Mouse (Mus musculus) limb, embryonic 10.5 days (tissue): ENCODE results near the gene Ccpg1os. TPM values are rescaled to one million over a fixed set of nuclear protein-coding genes. Genes with fewer than 3 reads are reported as not detected.

Experiments
- DNase-seq: peaks from one replicate; pipeline ENCODE4 v3.0.0-alpha.2; 2017; ENCODE audit warnings: low spot score
- H3K27ac ChIP-seq: fragments of 300-500 bp; sonication (generic); 2 replicates; pipeline ENCODE4 v1.5.1; 2016; ENCODE audit warnings: mild to moderate bottlenecking
- H3K27me3 ChIP-seq: fragments of 300-500 bp; sonication (generic); 2 replicates; pipeline ENCODE4 v1.6.1; 2016; ENCODE audit warnings: low read depth, mild to moderate bottlenecking; ENCODE audit not compliant: poor library complexity, severe bottlenecking
- H3K36me3 ChIP-seq: fragments of 300-500 bp; sonication (generic); 2 replicates; pipeline ENCODE4 v1.6.1; 2016; ENCODE audit warnings: mild to moderate bottlenecking, moderate library complexity
- H3K4me1 ChIP-seq: fragments of 300-500 bp; sonication (generic); 2 replicates; pipeline ENCODE4 v1.6.1; 2016
- H3K4me3 ChIP-seq: fragments of 300-500 bp; sonication (generic); 2 replicates; pipeline ENCODE4 v1.5.1; 2016; ENCODE audit warnings: mild to moderate bottlenecking, moderate library complexity
- H3K9me3 ChIP-seq: fragments of 300-500 bp; sonication (generic); replicated peaks from 2 replicates; pipeline ENCODE4 v1.6.1; 2016; ENCODE audit warnings: mild to moderate bottlenecking
- WGBS: fragments of 180-500 bp; shearing (Covaris S2); methylation state at CpG from one replicate; pipeline ENCODE4 v1.1.7; 2016; 5-methylcytosine and 5-hydroxymethylcytosine counted together
- polyA plus RNA-seq: library from polyadenylated mRNA; unstranded; fragments of >200 nt; fragmentation: Nextera tagmentation; extraction: Ambion mirVana; gene quantifications from 2 replicates; pipeline ENCODE4 v1.2.1, GENCODE M21; 2016

Ccpg1os gene
- polyA plus RNA-seq = 12.9 and 13.3 TPM in 2 replicates

GRCm38 (mm10) chr9:72985250-72986220 lies at the start of gene Ccpg1os, which contains the start of gene Ccpg1:
Ccpg1os (minus strand) TSS chr9:72985382.
Ccpg1 (plus strand) TSS chr9:72985429.
- peak within 1 kb of the TSS; percentile 67 for H3K4me3 ChIP-seq
- WGBS = under 1% methylated on average over 88 of the region's 88 CpGs
- no peaks in the 10 kb centered on the region for H3K9me3 ChIP-seq
- peak; percentile 98 for DNase-seq
- peaks cover 6% of the 10 kb centered on the region; the same call in 1 of the 2 replicates for H3K27me3 ChIP-seq
- H3K4me1 ChIP-seq = peaks cover 15% of the 10 kb centered on the region
- no peaks in the 10 kb centered on the region for H3K36me3 ChIP-seq
- H3K27ac ChIP-seq = peak within 1 kb of the TSS; percentile 74

GRCm38 (mm10) chr9:73033406-73033805 lies 48.2 kb upstream of the Ccpg1os start:
- Histone ChIP-seq H3K9me3 (no peaks in the 10 kb centered on the region), H3K27ac (no peak overlapping the region), H3K4me1 (peaks cover under 1% of the 10 kb centered on the region; the same call in 1 of the 2 replicates), H3K27me3 (no peaks in the 10 kb centered on the region), H3K4me3 (no peak overlapping the region), H3K36me3 (peaks cover 55% of the 10 kb centered on the region)
- DNase-seq = no peak
- 90% methylated on average over 1 of the region's 1 CpGs for WGBS

- WGBS = 78% methylated on average over 4 of the region's 4 CpGs
- no peak overlapping the region for H3K27ac ChIP-seq
- H3K9me3 ChIP-seq = no peaks in the 10 kb centered on the region
- H3K27me3 ChIP-seq = no peaks in the 10 kb centered on the region
- H3K36me3 ChIP-seq = peaks cover 55% of the 10 kb centered on the region
- peaks cover 2% of the 10 kb centered on the region for H3K4me1 ChIP-seq
- no peak for DNase-seq
- no peak overlapping the region for H3K4me3 ChIP-seq
These were observed 46.2 kb upstream of the Ccpg1os start for GRCm38 (mm10) chr9:73031421-73031820.

GRCm38 (mm10) chr9:73030443-73030842 lies 45.3 kb upstream of the Ccpg1os start:
- Histone ChIP-seq H3K36me3 (peaks cover 52% of the 10 kb centered on the region), H3K9me3 (no peaks in the 10 kb centered on the region), H3K27ac (no peak overlapping the region), H3K4me1 (peaks cover 12% of the 10 kb centered on the region), H3K27me3 (no peaks in the 10 kb centered on the region), H3K4me3 (no peak overlapping the region)
- 86% methylated on average over 1 of the region's 1 CpGs for WGBS
- no peak for DNase-seq

GRCm38 (mm10) chr9:73025818-73026636 lies 40.8 kb upstream of the Ccpg1os start:
- peak overlapping the region; percentile 34; the same call in 1 of the 2 replicates for H3K4me3 ChIP-seq
- H3K9me3 ChIP-seq = no peaks in the 10 kb centered on the region
- peak overlapping the region; percentile 76 for H3K27ac ChIP-seq
- peaks cover 32% of the 10 kb centered on the region for H3K36me3 ChIP-seq
- no peaks in the 10 kb centered on the region for H3K27me3 ChIP-seq
- peak; percentile 63 for DNase-seq
- H3K4me1 ChIP-seq = peaks cover 12% of the 10 kb centered on the region
- WGBS = 18% methylated on average over 16 of the region's 17 CpGs

- no peak overlapping the region for H3K27ac ChIP-seq
- H3K27me3 ChIP-seq = no peaks in the 10 kb centered on the region
- DNase-seq = no peak
- H3K36me3 ChIP-seq = peaks cover 65% of the 10 kb centered on the region
- no peak overlapping the region for H3K4me3 ChIP-seq
- peaks cover 2% of the 10 kb centered on the region; the same call in 1 of the 2 replicates for H3K4me1 ChIP-seq
- WGBS = 91% methylated on average over 5 of the region's 5 CpGs
- H3K9me3 ChIP-seq = no peaks in the 10 kb centered on the region
These were observed 35.5 kb upstream of the Ccpg1os start for GRCm38 (mm10) chr9:73020566-73021097.

- WGBS = 92% methylated on average over 10 of the region's 10 CpGs
- peaks cover 73% of the 10 kb centered on the region for H3K36me3 ChIP-seq
- DNase-seq = no peak
- no peaks in the 10 kb centered on the region for H3K9me3 ChIP-seq
- no peak overlapping the region for H3K27ac ChIP-seq
- no peak overlapping the region for H3K4me3 ChIP-seq
- no peaks in the 10 kb centered on the region for H3K4me1 ChIP-seq
- no peaks in the 10 kb centered on the region for H3K27me3 ChIP-seq
These were observed 34.7 kb upstream of the Ccpg1os start for GRCm38 (mm10) chr9:73019841-73020240.

- no peak for DNase-seq
- WGBS = 76% methylated on average over 13 of the region's 13 CpGs
- Histone ChIP-seq H3K4me1 (no peaks in the 10 kb centered on the region), H3K4me3 (no peak overlapping the region), H3K27ac (no peak overlapping the region), H3K36me3 (peaks cover 61% of the 10 kb centered on the region), H3K27me3 (no peaks in the 10 kb centered on the region), H3K9me3 (no peaks in the 10 kb centered on the region)
These were observed 29.5 kb upstream of the Ccpg1os start for GRCm38 (mm10) chr9:73014724-73015123.

- H3K27me3 ChIP-seq = no peaks in the 10 kb centered on the region
- DNase-seq = no peak
- 87% methylated on average over 4 of the region's 4 CpGs for WGBS
- no peaks in the 10 kb centered on the region for H3K4me1 ChIP-seq
- no peak overlapping the region for H3K4me3 ChIP-seq
- H3K27ac ChIP-seq = no peak overlapping the region
- H3K9me3 ChIP-seq = no peaks in the 10 kb centered on the region
- peaks cover 41% of the 10 kb centered on the region for H3K36me3 ChIP-seq
These were observed 27.4 kb upstream of the Ccpg1os start for GRCm38 (mm10) chr9:73012629-73013028.

GRCm38 (mm10) chr9:73008384-73008783 lies 23.2 kb upstream of the Ccpg1os start:
- Histone ChIP-seq H3K4me3 (no peak overlapping the region), H3K27me3 (no peaks in the 10 kb centered on the region), H3K9me3 (no peaks in the 10 kb centered on the region), H3K27ac (no peak overlapping the region), H3K4me1 (no peaks in the 10 kb centered on the region), H3K36me3 (0 out of 2 replicates have a peak, but pooled peaks cover 2% of the 10 kb centered on the region)
- 74% methylated on average over 3 of the region's 3 CpGs for WGBS
- DNase-seq = no peak

GRCm38 (mm10) chr9:73006175-73006574 lies 21.0 kb upstream of the Ccpg1os start:
- DNase-seq = no peak
- Histone ChIP-seq H3K36me3 (0 out of 2 replicates have a peak, but pooled peaks cover 2% of the 10 kb centered on the region), H3K4me3 (no peak overlapping the region), H3K4me1 (no peaks in the 10 kb centered on the region), H3K27ac (no peak overlapping the region), H3K27me3 (no peaks in the 10 kb centered on the region), H3K9me3 (no peaks in the 10 kb centered on the region)
- WGBS = 95% methylated on average over 3 of the region's 3 CpGs

GRCm38 (mm10) chr9:73005106-73005505 lies 19.9 kb upstream of the Ccpg1os start:
- no peak for DNase-seq
- 0 out of 2 replicates have a peak, but pooled peaks cover 2% of the 10 kb centered on the region for H3K36me3 ChIP-seq
- H3K27ac ChIP-seq = no peak overlapping the region
- H3K27me3 ChIP-seq = no peaks in the 10 kb centered on the region
- WGBS = 90% methylated on average over 6 of the region's 6 CpGs
- H3K9me3 ChIP-seq = no peaks in the 10 kb centered on the region
- H3K4me1 ChIP-seq = no peaks in the 10 kb centered on the region
- no peak overlapping the region for H3K4me3 ChIP-seq
